In the genomic region with DNA sequence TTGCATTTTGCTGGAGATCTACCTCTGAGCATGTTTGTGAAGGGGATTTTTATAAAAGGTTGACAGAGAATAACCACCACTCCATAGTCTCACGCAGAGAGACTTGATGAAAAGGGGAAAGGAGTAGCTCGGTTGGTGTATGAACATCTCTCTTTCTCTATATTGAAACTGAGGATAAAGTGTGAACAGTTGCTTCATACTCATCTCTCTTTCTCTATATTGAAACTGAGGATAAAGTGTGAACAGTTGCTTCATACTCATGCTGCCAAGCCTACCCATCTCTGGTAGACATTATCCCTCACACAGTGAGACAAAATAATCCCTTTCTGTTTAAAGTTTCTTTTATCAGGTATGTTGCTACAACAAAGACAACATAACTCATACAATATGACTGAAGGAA, we compare ENCODE assay signal across 32 mouse cellular contexts.
"Had no signal": no experiment of that assay in that cellular context is flagged by ENCODE, and none has a peak within 500 bp of the region (broad histone marks: within the 10 kb centered on the region; RNA-seq: fewer than 3 reads in every experiment).

No protein-coding gene starts in this region.

- H3K36me3 ChIP-seq: limb, embryonic 10.5 days; limb, embryonic 12.5 days; limb, embryonic 13.5 days; limb, embryonic 15.5 days; liver, embryonic 12.5 days; liver, embryonic 13.5 days; liver, embryonic 15.5 days; lung, embryonic 15.5 days; midbrain, embryonic 10.5 days; midbrain, embryonic 12.5 days; midbrain, embryonic 13.5 days; midbrain, embryonic 15.5 days had no signal

- H3K27ac ChIP-seq: left cerebral cortex, adult 2 months; limb, embryonic 10.5 days; limb, embryonic 12.5 days; limb, embryonic 13.5 days; limb, embryonic 15.5 days; liver, embryonic 12.5 days; liver, embryonic 13.5 days; liver, embryonic 14.5 days; liver, embryonic 15.5 days; lung, embryonic 15.5 days; macrophage; midbrain, embryonic 10.5 days; midbrain, embryonic 12.5 days; midbrain, embryonic 13.5 days; midbrain, embryonic 15.5 days had no signal

- H3K27me3 ChIP-seq: limb, embryonic 12.5 days; limb, embryonic 13.5 days; limb, embryonic 15.5 days; liver, embryonic 12.5 days; liver, embryonic 13.5 days; liver, embryonic 15.5 days; lung, embryonic 15.5 days; megakaryocyte, embryonic 14.5 days; midbrain, embryonic 12.5 days; midbrain, embryonic 13.5 days; midbrain, embryonic 15.5 days had no signal

- DNase-seq: left cerebral cortex, postnatal 4 days; liver; liver, embryonic 13.5 days; liver, postnatal 0 days; lung, adult 18-20 months; lung, adult 2 months; lung, embryonic 14.5 days; lung, postnatal 10 days; lung, postnatal 14 days; lung, postnatal 36 days; lung, postnatal 4 days; midbrain, embryonic 14.5 days had no signal

- H3K9ac ChIP-seq: limb, embryonic 12.5 days; limb, embryonic 13.5 days; limb, embryonic 15.5 days; liver, embryonic 12.5 days; liver, embryonic 13.5 days; liver, embryonic 14.5 days; liver, embryonic 15.5 days; liver, postnatal 0 days; lung, embryonic 14.5 days; lung, embryonic 15.5 days; midbrain, embryonic 12.5 days; midbrain, embryonic 13.5 days; midbrain, embryonic 15.5 days had no signal

- ATAC-seq: liver, embryonic 12.5 days; liver, postnatal 0 days; lung, postnatal 0 days; midbrain, embryonic 13.5 days; midbrain, embryonic 15.5 days; midbrain, embryonic 16.5 days had no signal

- H3K9me3 ChIP-seq: limb, embryonic 10.5 days; limb, embryonic 12.5 days; limb, embryonic 13.5 days; limb, embryonic 15.5 days; liver, embryonic 12.5 days; liver, embryonic 13.5 days; liver, embryonic 15.5 days; lung, embryonic 15.5 days; megakaryocyte, embryonic 14.5 days; midbrain, embryonic 10.5 days; midbrain, embryonic 12.5 days; midbrain, embryonic 13.5 days; midbrain, embryonic 15.5 days had no signal

- H3K4me2 ChIP-seq: limb, embryonic 12.5 days; limb, embryonic 13.5 days; limb, embryonic 15.5 days; liver, embryonic 11.5 days; liver, embryonic 12.5 days; liver, embryonic 13.5 days; liver, embryonic 15.5 days; lung, embryonic 14.5 days; lung, embryonic 15.5 days; midbrain, embryonic 11.5 days; midbrain, embryonic 12.5 days; midbrain, embryonic 13.5 days; midbrain, embryonic 15.5 days had no signal

- H3K4me1 ChIP-seq: limb, embryonic 10.5 days; limb, embryonic 12.5 days; limb, embryonic 13.5 days; limb, embryonic 15.5 days; liver, embryonic 12.5 days; liver, embryonic 13.5 days; liver, embryonic 15.5 days; lung, embryonic 15.5 days; megakaryocyte, embryonic 14.5 days; midbrain, embryonic 10.5 days; midbrain, embryonic 12.5 days; midbrain, embryonic 13.5 days; midbrain, embryonic 15.5 days had no signal

- H3K4me3 ChIP-seq: left cerebral cortex, adult 2 months; limb, embryonic 10.5 days; limb, embryonic 12.5 days; limb, embryonic 13.5 days; limb, embryonic 15.5 days; liver, embryonic 12.5 days; liver, embryonic 13.5 days; liver, embryonic 15.5 days; lung, embryonic 15.5 days; megakaryocyte, embryonic 14.5 days; midbrain, embryonic 10.5 days; midbrain, embryonic 12.5 days; midbrain, embryonic 13.5 days; midbrain, embryonic 15.5 days; myocyte had no signal
